Mouse (Mus musculus) liver, adult 2 months (tissue): ENCODE results near the gene St8sia1. TPM values are rescaled to one million over a fixed set of nuclear protein-coding genes. Genes with fewer than 3 reads are reported as not detected.
A peak's percentile ranks its signal among the peaks of the same experiment; 100 is the strongest.

ENCODE experiments used
- DNase-seq: peaks from one replicate; pipeline ENCODE4 v3.0.0-alpha.2; 2011; ENCODE audit warnings: low read depth, low spot score; ENCODE audit errors: extremely low read depth
- H3K27ac ChIP-seq: fragments of 200-500 bp; replicated peaks from 2 replicates; pipeline ENCODE4 v1.5.1; 2012; ENCODE audit warnings: low read depth, mild to moderate bottlenecking, control low read depth, inconsistent platforms, low read length; ENCODE audit not compliant: insufficient read depth
- H3K27me3 ChIP-seq: fragments of 200-500 bp; 2 replicates; pipeline ENCODE4 v1.6.1; 2012; ENCODE audit warnings: mild to moderate bottlenecking, moderate library complexity, low read length, inconsistent platforms; ENCODE audit not compliant: control insufficient read depth, insufficient read depth
- H3K36me3 ChIP-seq: fragments of 200-500 bp; 2 replicates; pipeline ENCODE4 v1.6.1; 2012; ENCODE audit warnings: low read length, inconsistent platforms; ENCODE audit not compliant: control insufficient read depth, insufficient read depth
- H3K4me1 ChIP-seq: fragments of 200-500 bp; 2 replicates; pipeline ENCODE4 v1.6.1; 2011; ENCODE audit warnings: low read length; ENCODE audit not compliant: control insufficient read depth, insufficient read depth
- H3K4me3 ChIP-seq: fragments of 200-500 bp; 2 replicates; pipeline ENCODE4 v1.5.1; 2011; ENCODE audit warnings: low read depth, mild to moderate bottlenecking, control low read depth, low read length, moderate library complexity; ENCODE audit not compliant: insufficient read depth
- H3K79me2 ChIP-seq: fragments of 200-500 bp; 2 replicates; pipeline ENCODE4 v1.6.1; 2012; ENCODE audit warnings: inconsistent platforms, mild to moderate bottlenecking, low read length, moderate library complexity; ENCODE audit not compliant: control insufficient read depth, insufficient read depth
- H3K9ac ChIP-seq: fragments of 200-500 bp; 2 replicates; pipeline ENCODE4 v1.6.1; 2012; ENCODE audit warnings: low read depth, mild to moderate bottlenecking, control low read depth, inconsistent platforms, low read length
- CTCF ChIP-seq: fragments of 200-500 bp; IDR thresholded peaks from 2 replicates; pipeline ENCODE4 v1.5.1; 2011; ENCODE audit warnings: low read depth, low read length, control low read depth
- POLR2A ChIP-seq: fragments of 200-500 bp; IDR thresholded peaks from 2 replicates; pipeline ENCODE4 v1.6.1; 2011; ENCODE audit warnings: low read length, control low read depth; ENCODE audit not compliant: insufficient read depth; ENCODE audit errors: extremely low read depth
- WGBS: fragments of 180-500 bp; shearing (Covaris S2); methylation state at CpG from one replicate; pipeline ENCODE4 v1.1.7; 2018; 5-methylcytosine and 5-hydroxymethylcytosine counted together
- polyA plus RNA-seq: library from polyadenylated mRNA; depleted of rRNA; stranded (reverse); fragments of >200 nt; gene quantifications from 2 replicates; pipeline ENCODE4 v1.2.3, GENCODE M21; 2012
- total RNA-seq: library from RNA; depleted of rRNA; stranded (reverse); fragments of >200 nt; gene quantifications from 2 replicates; pipeline ENCODE4 v1.2.3, GENCODE M21; 2014

The St8sia1 gene
- total and polyA plus RNA-seq, 2 experiments, result under 0.01 to 0.01 TPM

- Histone ChIP-seq H3K79me2 (no peaks in the 10 kb centered on the region), H3K36me3 (no peaks in the 10 kb centered on the region), H3K4me3 (no peak overlapping the region), H3K27me3 (no peaks in the 10 kb centered on the region), H3K9ac (no peak overlapping the region), H3K4me1 (peaks cover 7% of the 10 kb centered on the region), H3K27ac (no peak overlapping the region)
- no peak for TF ChIP-seq POLR2A
- no peak for TF ChIP-seq CTCF
- DNase-seq, result no peak
- 89% methylated on average over 6 of the region's 6 CpGs for WGBS
Measured at GRCm38 (mm10) chr6:142890321-142890720, 73.9 kb downstream of the St8sia1 start.

DNA sequence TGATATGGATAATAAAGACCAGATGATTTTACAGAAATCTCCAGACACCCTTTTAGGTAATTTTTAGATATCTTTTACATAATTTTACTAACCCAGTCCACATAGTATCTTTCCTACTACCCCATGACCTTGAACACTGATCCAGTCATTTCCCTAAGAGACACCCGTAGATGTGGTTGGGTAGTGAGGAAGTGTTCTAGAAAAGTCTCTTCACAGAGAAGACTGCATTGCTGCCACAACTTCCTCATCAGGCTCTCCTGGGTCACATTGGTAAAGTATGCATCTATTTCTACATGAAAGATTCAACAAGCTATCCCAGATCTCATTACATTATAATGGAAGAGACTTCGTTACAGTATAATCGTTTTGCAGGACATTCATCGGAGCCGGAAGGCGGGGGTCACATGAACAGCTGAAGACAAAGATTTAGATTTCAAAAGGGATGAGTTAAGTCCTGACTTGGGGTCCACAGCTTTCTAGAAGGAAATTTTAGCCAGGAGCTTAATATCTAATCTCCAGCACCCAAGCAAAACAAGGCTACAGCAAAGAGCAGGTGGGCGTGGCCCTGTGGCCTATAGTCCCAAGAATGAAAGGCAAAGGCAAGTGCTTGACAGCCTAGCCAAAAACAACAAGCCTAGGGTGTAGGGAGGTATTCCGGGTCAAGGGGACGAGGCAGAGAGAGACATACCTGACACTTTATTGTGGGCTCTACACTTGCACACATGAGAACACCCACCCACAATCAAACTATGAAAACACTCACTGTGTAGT, 75.1 kb downstream of the St8sia1 start:
- WGBS, result 93% methylated on average over 9 of the region's 9 CpGs
- Histone ChIP-seq H3K9ac (no peak overlapping the region), H3K36me3 (no peaks in the 10 kb centered on the region), H3K27ac (no peak overlapping the region), H3K27me3 (no peaks in the 10 kb centered on the region), H3K4me1 (peaks cover 10% of the 10 kb centered on the region), H3K4me3 (no peak overlapping the region), H3K79me2 (no peaks in the 10 kb centered on the region)
- TF ChIP-seq CTCF, result no peak
- no peak for TF ChIP-seq POLR2A
- DNase-seq, result no peak

GRCm38 (mm10) chr6:142888346-142888745, 75.9 kb downstream of the St8sia1 start:
- DNase-seq, result no peak
- Histone ChIP-seq H3K4me1 (peaks cover 10% of the 10 kb centered on the region), H3K27me3 (no peaks in the 10 kb centered on the region), H3K36me3 (no peaks in the 10 kb centered on the region), H3K9ac (no peak overlapping the region), H3K4me3 (no peak overlapping the region), H3K27ac (no peak overlapping the region), H3K79me2 (no peaks in the 10 kb centered on the region)
- no peak for TF ChIP-seq POLR2A
- TF ChIP-seq CTCF, result no peak
- 94% methylated on average over 6 of the region's 6 CpGs for WGBS

DNA sequence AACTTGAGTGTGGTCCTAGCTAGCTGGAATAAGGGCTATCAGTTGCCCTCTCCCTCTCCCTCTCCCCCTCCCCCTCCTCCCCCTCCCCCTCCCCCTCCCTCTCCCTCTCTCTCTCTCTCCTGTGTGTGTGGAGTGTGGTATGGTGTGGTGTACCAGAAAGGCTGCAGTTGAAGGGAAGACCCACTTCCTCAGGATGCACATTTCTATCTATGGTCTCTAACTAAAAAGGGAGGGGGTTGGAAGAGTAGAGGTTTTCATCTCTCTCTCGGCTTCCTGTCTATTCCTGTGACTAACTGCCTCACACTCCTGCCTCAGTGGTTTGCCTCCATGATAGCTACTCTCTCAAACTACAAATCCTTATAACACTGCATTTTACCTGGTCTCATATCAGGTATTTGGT, 76.9 kb downstream of the St8sia1 start:
- DNase-seq, result no peak
- Histone ChIP-seq H3K27me3 (no peaks in the 10 kb centered on the region), H3K9ac (no peak overlapping the region), H3K4me3 (no peak overlapping the region), H3K27ac (no peak overlapping the region), H3K4me1 (peaks cover 10% of the 10 kb centered on the region), H3K79me2 (no peaks in the 10 kb centered on the region), H3K36me3 (no peaks in the 10 kb centered on the region)
- TF ChIP-seq CTCF, result no peak
- TF ChIP-seq POLR2A, result no peak
- WGBS, result 91% methylated on average over 1 of the region's 1 CpGs

DNA sequence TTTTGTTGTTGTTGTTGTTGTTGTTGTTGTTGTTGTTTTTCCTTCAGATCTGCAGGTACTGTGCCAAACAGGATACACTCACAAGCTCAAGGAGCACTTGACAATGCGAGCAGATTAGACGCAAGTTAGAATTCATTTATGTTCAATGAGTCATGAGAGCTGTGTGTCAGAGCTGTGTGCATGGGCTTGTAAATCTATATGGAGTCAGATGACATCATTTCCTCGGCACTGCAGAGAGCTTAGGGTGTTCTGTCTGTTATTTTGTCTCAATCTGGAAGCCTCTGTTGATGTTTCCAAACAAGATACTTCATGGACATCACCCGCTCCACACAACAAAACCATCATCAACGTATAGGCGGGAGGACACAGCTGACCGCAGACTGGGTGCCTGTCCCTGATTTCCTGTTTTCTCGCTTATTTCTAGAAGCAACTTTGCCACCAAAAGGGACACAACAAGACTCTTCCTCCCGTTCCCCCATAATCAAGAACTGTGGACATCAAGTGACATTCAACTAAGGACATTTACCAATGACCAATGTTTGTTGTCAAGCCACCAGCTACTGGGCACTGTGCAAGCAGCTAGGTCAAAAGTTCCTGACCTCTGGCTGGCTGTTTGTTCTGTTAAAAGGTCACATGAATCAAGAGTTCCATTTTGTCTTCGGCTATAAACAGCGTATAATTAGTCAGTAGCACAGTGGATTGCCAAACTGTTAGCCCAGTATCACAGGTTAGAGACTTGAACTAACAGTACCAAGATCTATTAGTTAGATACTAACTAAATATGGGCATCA, 78.7 kb downstream of the St8sia1 start:
- H3K9ac ChIP-seq, result no peak overlapping the region
- no peaks in the 10 kb centered on the region for H3K36me3 ChIP-seq
- H3K27ac ChIP-seq, result peak overlapping the region; percentile 83
- WGBS, result 60% methylated on average over 11 of the region's 11 CpGs
- peak; percentile 99 for DNase-seq
- peaks cover 14% of the 10 kb centered on the region for H3K4me1 ChIP-seq
- no peaks in the 10 kb centered on the region for H3K79me2 ChIP-seq
- no peak overlapping the region for H3K4me3 ChIP-seq
- H3K27me3 ChIP-seq, result no peaks in the 10 kb centered on the region
- TF ChIP-seq CTCF (no peak), POLR2A (no peak)
